In genomic region chr7:129506894-129507293, GRCm38 (mm10) we compare ENCODE assay signal across 9 mouse cellular contexts.
DNase-seq lines count a peak whose midpoint lies in the region; ATAC-seq and TF ChIP-seq lines count a peak whose summit lies in the region.
"Had no signal": no experiment of that assay in that cellular context is flagged by ENCODE, and none has a peak within 500 bp of the region (broad histone marks: within the 10 kb centered on the region; RNA-seq: fewer than 3 reads in every experiment).

No protein-coding gene starts in this region.

- DNase-seq in forebrain, embryonic 14.5 days (ENCODE audit: low spot score), result peak; percentile 86
- peak; percentile 39 for DNase-seq in liver, adult 2 months (ENCODE audit: extremely low read depth, low read depth, low spot score)
- DNase-seq in liver, embryonic 11.5 days (ENCODE audit: low spot score), result no peak
- peak; percentile 75 for DNase-seq in ZHBTc4 (ENCODE audit: low read depth, low spot score)
- peak; percentile 71 to 74 for DNase-seq in left cerebral cortex, postnatal 14 days (ENCODE audit: low spot score in 2 of 2)
- DNase-seq in spleen, adult 18-20 months, result no peak

- WGBS in forebrain, embryonic 14.5 days, result 23% methylated on average over 2 of the region's 2 CpGs
- WGBS in forebrain, embryonic 13.5 days, result 25% methylated on average over 2 of the region's 2 CpGs
- WGBS in liver, adult 2 months, result 20% methylated on average over 2 of the region's 2 CpGs
- WGBS in liver, embryonic 11.5 days, result 23% methylated on average over 2 of the region's 2 CpGs

- no peaks in the 10 kb centered on the region for H3K36me3 ChIP-seq in forebrain, embryonic 14.5 days (ENCODE audit: control insufficient read depth, insufficient read depth, low read length)
- H3K36me3 ChIP-seq in forebrain, embryonic 13.5 days (ENCODE audit: poor library complexity, severe bottlenecking), result no peaks in the 10 kb centered on the region
- H3K36me3 ChIP-seq in liver, adult 2 months (ENCODE audit: control insufficient read depth, insufficient read depth, low read length), result no peaks in the 10 kb centered on the region
- H3K36me3 ChIP-seq in liver, embryonic 11.5 days (ENCODE audit: control insufficient read depth, insufficient read depth, low read length), result no peaks in the 10 kb centered on the region
- H3K36me3 ChIP-seq: heart, embryonic 13.5 days had no signal

- H3K27ac ChIP-seq in forebrain, embryonic 14.5 days (ENCODE audit: low read depth, low read length), result no peak overlapping the region
- no peak overlapping the region for H3K27ac ChIP-seq in forebrain, embryonic 13.5 days
- H3K27ac ChIP-seq in liver, adult 2 months (replicated peaks; ENCODE audit: insufficient read depth, low read depth, low read length), result no peak overlapping the region
- no peak overlapping the region for H3K27ac ChIP-seq in liver, embryonic 11.5 days (ENCODE audit: low read depth, low read length)
- H3K27ac ChIP-seq: heart, embryonic 13.5 days had no signal

- no peak overlapping the region for H3K4me3 ChIP-seq in forebrain, embryonic 14.5 days (ENCODE audit: low read depth, low read length)
- H3K4me3 ChIP-seq in forebrain, embryonic 13.5 days, result no peak overlapping the region
- no peak overlapping the region for H3K4me3 ChIP-seq in liver, adult 2 months (ENCODE audit: insufficient read depth, low read depth, low read length)
- H3K4me3 ChIP-seq in liver, embryonic 11.5 days (ENCODE audit: low read depth, low read length), result no peak overlapping the region
- H3K4me3 ChIP-seq: heart, embryonic 13.5 days had no signal

- H3K9me3 ChIP-seq in forebrain, embryonic 14.5 days (replicated peaks; ENCODE audit: control insufficient read depth, low read length), result no peaks in the 10 kb centered on the region
- H3K9me3 ChIP-seq in forebrain, embryonic 13.5 days (replicated peaks), result no peaks in the 10 kb centered on the region
- H3K9me3 ChIP-seq in liver, embryonic 11.5 days (ENCODE audit: control insufficient read depth, low read length), result no peaks in the 10 kb centered on the region
- H3K9me3 ChIP-seq: heart, embryonic 13.5 days had no signal

- TF ChIP-seq POLR2A in liver, adult 2 months (IDR thresholded peaks at IDR 0.05; ENCODE audit: extremely low read depth, insufficient read depth, low read length), result no peak

- no peaks in the 10 kb centered on the region for H3K4me1 ChIP-seq in forebrain, embryonic 14.5 days (ENCODE audit: control insufficient read depth, insufficient read depth, low read length)
- no peaks in the 10 kb centered on the region for H3K4me1 ChIP-seq in forebrain, embryonic 13.5 days
- no peaks in the 10 kb centered on the region for H3K4me1 ChIP-seq in liver, adult 2 months (ENCODE audit: control insufficient read depth, insufficient read depth, low read length)
- H3K4me1 ChIP-seq in liver, embryonic 11.5 days (replicated peaks; ENCODE audit: control insufficient read depth, insufficient read depth, low read length), result no peaks in the 10 kb centered on the region

- no peaks in the 10 kb centered on the region for H3K79me2 ChIP-seq in liver, adult 2 months (ENCODE audit: control insufficient read depth, insufficient read depth, low read length)

- ATAC-seq in forebrain, embryonic 14.5 days, result no peak
- ATAC-seq in forebrain, embryonic 13.5 days, result no peak
- ATAC-seq in liver, embryonic 11.5 days (replicated peaks; ENCODE audit: low FRiP score), result no peak
- ATAC-seq in erythroblast, adult 5-6 weeks (replicated peaks; ENCODE audit: low FRiP score, poor library complexity, severe bottlenecking), result no peak

- H3K9ac ChIP-seq in forebrain, embryonic 14.5 days (ENCODE audit: low read length), result no peak overlapping the region
- H3K9ac ChIP-seq in forebrain, embryonic 13.5 days, result no peak overlapping the region
- no peak overlapping the region for H3K9ac ChIP-seq in liver, adult 2 months (ENCODE audit: low read depth, low read length)
- no peak overlapping the region for H3K9ac ChIP-seq in liver, embryonic 11.5 days (ENCODE audit: low read depth, low read length)
- H3K9ac ChIP-seq: heart, embryonic 13.5 days had no signal

- H3K27me3 ChIP-seq in forebrain, embryonic 14.5 days (replicated peaks; ENCODE audit: control insufficient read depth, insufficient read depth, low read length), result no peaks in the 10 kb centered on the region
- no peaks in the 10 kb centered on the region for H3K27me3 ChIP-seq in forebrain, embryonic 13.5 days
- no peaks in the 10 kb centered on the region for H3K27me3 ChIP-seq in liver, adult 2 months (ENCODE audit: control insufficient read depth, insufficient read depth, low read length)
- no peaks in the 10 kb centered on the region for H3K27me3 ChIP-seq in liver, embryonic 11.5 days (replicated peaks; ENCODE audit: control insufficient read depth, insufficient read depth, low read length)
- H3K27me3 ChIP-seq: heart, embryonic 13.5 days had no signal

- TF ChIP-seq CTCF in liver, adult 2 months (IDR thresholded peaks at IDR 0.05; ENCODE audit: low read depth, low read length), result peak; percentile 31; the same call in 1 of the 2 replicates

- H3K4me2 ChIP-seq in forebrain, embryonic 14.5 days (ENCODE audit: low read length), result no peak overlapping the region
- no peak overlapping the region for H3K4me2 ChIP-seq in forebrain, embryonic 13.5 days
- no peak overlapping the region for H3K4me2 ChIP-seq in liver, embryonic 11.5 days
- H3K4me2 ChIP-seq: heart, embryonic 13.5 days had no signal

- intact Hi-C loops in left cerebral cortex, postnatal 14 days (cut with DNase I), result loop anchor here (5.0 to 10.0 kb wide), 2 partner anchors 270 to 642 kb away; no protein-coding TSS in a partner anchor

Comparison
In these comparisons a context has a peak if more than half of its experiments do, and no peak if none do; other contexts are left out.
1. DNase-seq: peak in forebrain, embryonic 14.5 days (single experiment), liver, adult 2 months (single experiment), ZHBTc4 (single experiment) and left cerebral cortex, postnatal 14 days (2 of 2); none in liver, embryonic 11.5 days (single experiment) and spleen, adult 18-20 months (0 of 2).